Comparison of ENCODE assay signal across 9 mouse cellular contexts in the genomic region with DNA sequence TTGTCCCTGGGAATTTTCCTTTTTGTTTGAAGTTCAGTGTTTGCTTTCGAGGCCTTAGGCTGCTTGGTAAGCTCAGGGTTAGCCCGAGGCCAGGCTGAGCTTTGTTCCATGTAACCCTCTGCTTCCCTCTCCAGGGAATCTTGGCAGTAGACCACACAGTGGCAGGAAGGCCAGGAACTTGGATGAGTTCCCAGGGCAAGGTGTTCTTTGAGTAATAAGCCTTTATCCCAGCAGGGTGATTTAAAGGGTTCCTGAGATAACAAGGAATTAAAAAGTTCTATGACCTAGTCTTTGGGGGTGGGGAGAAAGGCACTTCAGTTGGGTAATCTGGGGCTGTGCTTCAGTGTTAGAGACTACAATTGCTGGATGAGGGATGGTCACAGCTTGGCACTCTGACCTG. TPM values are rescaled to one million over a fixed set of nuclear protein-coding genes. Genes with fewer than 3 reads are reported as not detected.
A peak's percentile ranks its signal among the peaks of the same experiment; 100 is the strongest.
DNase-seq lines count a peak whose midpoint lies in the region; ATAC-seq lines count a peak whose summit lies in the region.
"Had no signal": no experiment of that assay in that cellular context is flagged by ENCODE, and none has a peak within 500 bp of the region (broad histone marks: within the 10 kb centered on the region; RNA-seq: fewer than 3 reads in every experiment).

No protein-coding gene starts in this region.

- no peaks in the 10 kb centered on the region for H3K9me3 ChIP-seq in limb, embryonic 13.5 days
- no peaks in the 10 kb centered on the region for H3K9me3 ChIP-seq in limb, embryonic 10.5 days (replicated peaks)

- 0 out of 2 replicates have a peak overlapping the region, but pooled peaks have one; percentile 25 for H3K9ac ChIP-seq in limb, embryonic 13.5 days

- H3K36me3 ChIP-seq in limb, embryonic 13.5 days = peaks cover 61% of the 10 kb centered on the region
- H3K36me3 ChIP-seq in limb, embryonic 10.5 days = peaks cover 72% of the 10 kb centered on the region

- whole genome bisulfite sequencing in limb, embryonic 13.5 days = 69% methylated on average over 2 of the region's 2 CpGs
- 89% methylated on average over 2 of the region's 2 CpGs for WGBS in limb, embryonic 10.5 days

- H3K27ac ChIP-seq in limb, embryonic 13.5 days = no peak overlapping the region
- H3K27ac ChIP-seq in limb, embryonic 10.5 days = no peak overlapping the region

- no peak for DNase-seq in limb, embryonic 10.5 days (ENCODE audit: low spot score)
- DNase-seq in cerebellum, postnatal 36 days = peak; percentile 54 to 71
- peak; percentile 91 for DNase-seq in kidney, postnatal 14 days
- DNase-seq in ovary, postnatal 36 days (ENCODE audit: low spot score) = peak; percentile 63
- no peak for DNase-seq in layer of hippocampus, postnatal 10 days (ENCODE audit: low spot score in 2 of 2)
- no peak for DNase-seq in right cerebral cortex, adult 18-20 months
- no peak for DNase-seq in urinary bladder, postnatal 10 days (ENCODE audit: low spot score)

- no peaks in the 10 kb centered on the region for H3K27me3 ChIP-seq in limb, embryonic 13.5 days
- no peaks in the 10 kb centered on the region for H3K27me3 ChIP-seq in limb, embryonic 10.5 days (ENCODE audit: low read depth, poor library complexity, severe bottlenecking)

- ATAC-seq in limb, embryonic 13.5 days (ENCODE audit: low FRiP score, low read depth) = no peak

- H3K4me2 ChIP-seq in limb, embryonic 13.5 days (replicated peaks) = no peak overlapping the region

- peaks cover 17% of the 10 kb centered on the region for H3K4me1 ChIP-seq in limb, embryonic 13.5 days
- peaks cover 11% of the 10 kb centered on the region for H3K4me1 ChIP-seq in limb, embryonic 10.5 days

- H3K4me3 ChIP-seq in limb, embryonic 13.5 days = no peak overlapping the region
- H3K4me3 ChIP-seq in limb, embryonic 10.5 days = no peak overlapping the region

RNA-seq across cellular contexts. Expression of gene Ndufa7, which starts 4.5 kb away (rescaled TPM):
- 454 and 498 TPM in 2 replicates for polyA plus RNA-seq in limb, embryonic 13.5 days (2015; fragmentation: Nextera tagmentation; extraction: Ambion mirVana)
- 497 and 518 TPM in 2 replicates for polyA plus RNA-seq in limb, embryonic 10.5 days (2016; fragmentation: Nextera tagmentation; extraction: Ambion mirVana)
- 100 to 1,000 TPM; 244 to 245 TPM for total RNA-seq in layer of hippocampus, postnatal 10 days (2021)

RNA-seq across cellular contexts. Expression of gene Rps28, which starts 4.5 kb away (rescaled TPM):
- 962 and 978 TPM in 2 replicates for polyA plus RNA-seq in limb, embryonic 13.5 days (2015; fragmentation: Nextera tagmentation; extraction: Ambion mirVana)
- 867 and 991 TPM in 2 replicates for polyA plus RNA-seq in limb, embryonic 10.5 days (2016; fragmentation: Nextera tagmentation; extraction: Ambion mirVana)
- 100 to 1,000 TPM; 919 to 984 TPM for total RNA-seq in layer of hippocampus, postnatal 10 days (2021)

RNA-seq across cellular contexts. Expression of gene Cd320, which starts 14.0 kb away (rescaled TPM):
- 67.0 and 69.7 TPM in 2 replicates for polyA plus RNA-seq in limb, embryonic 13.5 days (2015; fragmentation: Nextera tagmentation; extraction: Ambion mirVana)
- 98.2 and 119 TPM in 2 replicates for polyA plus RNA-seq in limb, embryonic 10.5 days (2016; fragmentation: Nextera tagmentation; extraction: Ambion mirVana)
- 10 to 100 TPM; 25.1 to 27.1 TPM for total RNA-seq in layer of hippocampus, postnatal 10 days (2021)

RNA-seq across cellular contexts. Expression of gene Kank3, which starts 18.6 kb away (rescaled TPM):
- polyA plus RNA-seq in limb, embryonic 13.5 days (2015; fragmentation: Nextera tagmentation; extraction: Ambion mirVana) = 27.6 and 29.1 TPM in 2 replicates
- 24.8 and 28.5 TPM in 2 replicates for polyA plus RNA-seq in limb, embryonic 10.5 days (2016; fragmentation: Nextera tagmentation; extraction: Ambion mirVana)
- total RNA-seq in layer of hippocampus, postnatal 10 days (2021) = 10 to 100 TPM; 38.0 to 51.2 TPM

RNA-seq across cellular contexts. Expression of gene Gm7029, which starts 44.7 kb away (rescaled TPM):
- polyA plus RNA-seq in limb, embryonic 13.5 days (2015; fragmentation: Nextera tagmentation; extraction: Ambion mirVana) = not detected in 2 replicates
- polyA plus RNA-seq in limb, embryonic 10.5 days (2016; fragmentation: Nextera tagmentation; extraction: Ambion mirVana) = not detected in 2 replicates
- total RNA-seq in layer of hippocampus, postnatal 10 days (2021) = not detected
- total RNA-seq: MEL had no signal

Comparison
In these comparisons a context has a peak if more than half of its experiments do, and no peak if none do; other contexts are left out.
1. DNase-seq: peak in cerebellum, postnatal 36 days (2 of 2), kidney, postnatal 14 days (single experiment) and ovary, postnatal 36 days (single experiment); none in limb, embryonic 10.5 days (single experiment), layer of hippocampus, postnatal 10 days (0 of 2), right cerebral cortex, adult 18-20 months (single experiment) and urinary bladder, postnatal 10 days (single experiment).